Mouse (Mus musculus) testis, adult 2 months (tissue): ENCODE data around the gene Pramef8.

Source experiments
- CTCF ChIP-seq: fragments of 200-500 bp; IDR thresholded peaks from 2 replicates; pipeline ENCODE4 v1.5.1; 2012; ENCODE audit warnings: low read depth, mild to moderate bottlenecking, inconsistent platforms, low read length, moderate library complexity; ENCODE audit not compliant: control insufficient read depth, insufficient read depth, insufficient replicate concordance
- POLR2A ChIP-seq: fragments of 200-500 bp; IDR thresholded peaks from 2 replicates; pipeline ENCODE4 v1.6.1; 2012; ENCODE audit warnings: low read depth, mild to moderate bottlenecking, inconsistent platforms, low read length, moderate library complexity; ENCODE audit not compliant: control insufficient read depth

GRCm38 (mm10) chr4:143412219-143413092 is at the start of gene Pramef8:
- peak; percentile 30; the same call in 1 of the 2 replicates for TF ChIP-seq POLR2A
- no peak for TF ChIP-seq CTCF
